Mouse (Mus musculus) testis, adult 2 months (tissue): ENCODE data around the gene Phf12.

Source experiments
- CTCF ChIP-seq: fragments of 200-500 bp; IDR thresholded peaks from 2 replicates; pipeline ENCODE4 v1.5.1; 2012; ENCODE audit warnings: low read depth, mild to moderate bottlenecking, inconsistent platforms, low read length, moderate library complexity; ENCODE audit not compliant: control insufficient read depth, insufficient read depth, insufficient replicate concordance
- POLR2A ChIP-seq: fragments of 200-500 bp; IDR thresholded peaks from 2 replicates; pipeline ENCODE4 v1.6.1; 2012; ENCODE audit warnings: low read depth, mild to moderate bottlenecking, inconsistent platforms, low read length, moderate library complexity; ENCODE audit not compliant: control insufficient read depth

GRCm38 (mm10) chr11:77978161-77978560 is 4.4 kb upstream of the Phf12 start:
- no peak for TF ChIP-seq CTCF
- TF ChIP-seq POLR2A, result no peak
